Mouse (Mus musculus) gastrocnemius, adult 8-10 months (tissue): ENCODE results near the gene Erich4. TPM values are rescaled to one million over a fixed set of nuclear protein-coding genes. Genes with fewer than 3 reads are reported as not detected.
"Not testable (repeated sequence)": the region's sequence is repeated elsewhere in the genome, so short reads cannot be mapped to it uniquely, and the experiment has no call there.

ENCODE experiments used
- DNase-seq, 2 experiments: peaks; one replicate each; pipeline ENCODE4 v3.0.0; 2022; ENCODE audit warnings: low spot score in 2 of 2
- total RNA-seq, 4 experiments: library from RNA; stranded (reverse); gene quantifications; 2 replicates each; pipeline ENCODE4 v1.2.4; 2022

Gene Erich4
- total RNA-seq, 4 experiments from 2014 or later = not detected

DNA sequence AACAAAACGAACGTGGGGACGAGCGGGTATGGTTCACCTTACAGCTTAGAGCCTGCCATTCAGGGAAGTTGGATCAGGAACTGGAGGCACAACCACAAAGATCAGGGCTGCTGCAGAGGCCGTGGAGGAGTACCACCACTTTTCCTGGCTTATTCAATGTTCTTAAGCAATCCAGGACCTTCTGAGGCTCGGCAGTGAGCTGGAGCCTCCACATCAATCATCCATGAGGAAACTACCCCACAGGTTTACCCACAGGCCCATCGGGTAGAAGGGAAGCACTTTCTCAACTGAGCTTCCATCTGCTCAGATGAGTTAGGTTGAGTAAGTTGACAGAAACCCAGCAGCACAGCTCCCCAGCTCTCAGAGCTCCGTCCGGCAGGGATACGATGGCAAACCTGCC is 36.3 kb downstream of the Erich4 start:
- no peak for DNase-seq

DNA sequence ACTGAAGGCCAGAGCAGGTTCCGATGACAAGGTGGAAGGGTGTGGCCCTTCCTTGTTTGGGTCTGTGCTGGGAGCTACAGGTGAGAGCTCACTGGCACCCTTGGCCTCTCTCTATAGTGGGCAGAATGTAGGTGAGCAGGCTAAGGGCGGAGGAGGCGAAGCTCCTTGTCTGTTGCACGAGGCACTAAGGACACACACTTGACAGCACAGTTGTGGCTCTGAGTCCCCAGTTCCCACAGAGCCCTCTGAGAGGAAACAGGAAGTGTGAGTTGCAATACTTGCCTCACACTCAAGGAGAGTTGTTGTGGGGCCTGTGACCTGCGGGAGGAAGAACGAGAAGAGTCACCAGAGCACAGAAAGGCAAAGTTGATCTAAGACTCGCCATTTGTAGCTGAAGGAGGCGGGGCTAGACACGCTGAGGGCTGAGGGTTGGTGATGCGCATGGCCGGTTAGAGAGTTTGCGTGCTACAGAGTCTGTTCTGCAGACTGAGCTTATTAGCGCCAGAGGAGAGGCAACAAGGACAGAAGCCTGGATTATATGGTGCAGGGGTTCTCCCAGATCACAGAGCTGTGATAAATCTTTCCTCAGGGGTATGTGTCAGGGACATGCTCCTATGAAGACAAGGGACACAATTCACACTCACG is 38.8 kb downstream of the Erich4 start:
- not testable (repeated sequence) for DNase-seq

DNA sequence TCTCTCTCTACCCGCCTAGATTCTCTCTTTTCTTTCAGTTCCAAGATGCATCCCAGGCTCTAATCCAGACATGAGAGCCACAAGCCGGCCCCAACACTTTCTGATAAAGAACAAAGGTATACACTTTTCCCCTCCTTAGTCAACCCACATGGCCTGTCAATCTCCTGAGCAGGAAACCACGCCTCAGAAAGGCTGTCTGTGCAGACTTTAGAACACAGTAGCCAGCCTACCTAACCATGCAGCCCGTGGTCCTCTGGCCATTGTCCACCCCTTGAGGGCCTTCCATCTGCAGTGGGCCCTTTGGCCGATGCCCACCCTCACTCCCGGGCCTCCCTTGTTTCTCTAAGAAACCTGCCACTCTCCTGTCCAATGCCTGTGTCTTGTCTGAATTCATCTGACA is 39.4 kb downstream of the Erich4 start:
- DNase-seq = not testable (repeated sequence)

DNA sequence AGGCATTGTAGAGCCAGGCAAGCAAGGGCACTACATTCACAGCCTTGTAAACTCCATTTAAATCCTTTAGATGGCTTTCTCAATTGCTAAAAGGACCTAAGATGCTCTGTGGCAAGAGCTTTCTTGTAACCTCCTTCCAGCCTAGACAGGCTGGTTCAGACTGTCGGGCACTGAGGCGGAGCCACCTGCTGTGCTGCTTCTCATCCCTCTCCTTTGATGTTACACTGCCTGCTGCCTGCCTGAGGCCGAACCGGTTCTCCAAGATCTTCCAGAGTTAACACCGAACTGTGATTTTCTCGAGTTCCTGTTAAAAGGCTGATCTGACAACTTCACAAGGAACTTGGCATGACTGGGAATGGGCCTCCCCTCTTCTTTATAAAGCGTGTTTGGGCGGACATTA is 39.8 kb downstream of the Erich4 start:
- DNase-seq = no peak

DNA sequence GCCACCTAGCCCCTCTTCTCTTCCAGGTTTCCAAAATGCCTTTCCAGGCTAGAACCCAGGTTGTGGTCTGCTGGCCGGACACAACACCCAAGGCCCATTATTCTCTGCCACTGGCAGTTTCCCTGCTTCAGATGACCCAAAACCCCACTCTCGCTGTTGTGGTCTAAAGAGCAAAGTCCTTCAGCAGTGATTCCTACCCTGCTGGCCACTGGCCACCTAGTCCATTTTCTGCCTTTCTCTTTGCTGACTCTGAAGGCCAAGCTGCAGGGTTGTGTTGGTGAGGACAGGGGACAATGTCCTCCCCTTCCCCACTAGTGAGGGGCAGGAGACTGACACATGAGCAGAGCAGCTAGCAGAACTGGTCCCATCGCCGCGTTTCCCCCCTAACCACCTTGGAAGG is 40.6 kb downstream of the Erich4 start:
- DNase-seq = no peak

DNA sequence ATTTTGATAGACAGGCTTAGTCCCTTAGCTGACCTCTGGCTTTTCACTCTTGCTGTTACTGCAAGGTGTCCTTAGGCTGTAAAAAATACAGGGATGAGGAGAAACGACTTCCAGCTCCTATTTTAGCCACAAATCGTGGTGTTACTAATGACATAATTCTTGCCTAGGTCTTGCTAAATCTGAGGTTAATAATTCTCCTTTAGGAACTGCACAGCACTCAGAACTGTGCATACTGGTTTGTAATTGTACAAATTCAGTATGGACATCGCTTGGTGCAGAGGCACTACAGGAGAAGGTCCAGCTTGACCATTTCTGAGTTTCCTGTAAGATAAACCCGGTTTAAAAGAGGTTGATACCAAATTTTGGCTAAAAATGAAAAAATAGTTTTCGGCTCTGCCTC is 41.9 kb downstream of the Erich4 start:
- DNase-seq = not testable (repeated sequence)

DNA sequence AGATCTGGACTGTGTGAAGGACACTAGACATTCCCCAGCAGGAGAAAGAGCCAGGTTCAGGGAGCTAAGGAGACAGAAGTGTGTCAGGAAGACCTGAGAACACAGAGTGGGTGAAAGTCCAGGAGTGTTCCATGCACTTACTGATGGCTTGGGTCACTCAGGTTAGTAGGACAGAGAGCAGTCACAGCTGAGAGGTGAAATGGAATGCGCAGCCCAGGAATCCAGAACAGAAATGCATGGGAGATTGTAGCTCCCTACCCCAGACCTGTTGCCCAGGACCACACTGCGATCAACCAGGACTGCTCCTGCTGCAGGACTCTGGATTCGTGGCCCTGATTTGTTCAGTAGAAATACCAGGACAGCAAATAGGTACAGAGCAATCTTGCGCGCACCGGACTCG is 47.0 kb downstream of the Erich4 start:
- no peak for DNase-seq

Other genes with a start within 250 kb of the Erich4 start
- gene Cnfn, start 246.2 kb downstream of the Erich4 start, total RNA-seq = not detected
- gene Lipe, start 217.2 kb downstream of the Erich4 start, total RNA-seq = 10 to 100 TPM; 10.6 to 28.0 (median 19.9) TPM
- gene Cxcl17, start 203.0 kb downstream of the Erich4 start, total RNA-seq = not detected
- gene Ceacam1, start 138.3 kb downstream of the Erich4 start, total RNA-seq = 1 to 10 TPM; 1.9 to 4.8 (median 3.3) TPM
- gene Ceacam2, start 76.0 kb downstream of the Erich4 start, total RNA-seq = under 1 TPM; 0.17 to 0.67 (median 0.33) TPM
- 10 to 100 TPM; 32.4 to 38.1 (median 36.0) TPM for gene Dmac2, start 3.5 kb upstream of the Erich4 start, total RNA-seq
- gene B3gnt8, start 10.8 kb upstream of the Erich4 start, total RNA-seq = 1 to 10 TPM in 2 of 4 experiments, under 1 TPM in 2; 0.22 to 1.5 (median 0.95) TPM
- gene Bckdha, start 43.1 kb upstream of the Erich4 start, total RNA-seq = 100 to 1,000 TPM; 116 to 140 (median 128) TPM
- gene Exosc5, start 43.3 kb upstream of the Erich4 start, total RNA-seq = 10 to 100 TPM; 24.3 to 32.8 (median 27.2) TPM
- gene Tmem91, start 59.3 kb upstream of the Erich4 start, total RNA-seq = not detected
- 10 to 100 TPM in 1 of 4 experiments, 1 to 10 TPM in 3; 6.6 to 10.6 (median 6.8) TPM for gene B9d2, start 64.9 kb upstream of the Erich4 start, total RNA-seq
- gene Tgfb1, start 71.1 kb upstream of the Erich4 start, total RNA-seq = 1 to 10 TPM; 2.1 to 4.7 (median 3.9) TPM
- gene Ccdc97, start 103.2 kb upstream of the Erich4 start, total RNA-seq = 10 to 100 TPM; 42.1 to 47.9 (median 46.9) TPM
- gene Hnrnpul1, start 138.9 kb upstream of the Erich4 start, total RNA-seq = 10 to 100 TPM; 64.8 to 83.6 (median 73.5) TPM
- 10 to 100 TPM; 22.0 to 45.0 (median 28.1) TPM for gene Axl, start 172.8 kb upstream of the Erich4 start, total RNA-seq
- gene Cyp2s1, start 201.0 kb upstream of the Erich4 start, total RNA-seq = under 1 TPM in 3 of 4 experiments, not detected in 1; 0.11 to 0.44 (median 0.22) TPM